Mouse (Mus musculus): ENCODE measurements at regions not wholly inside any gene's neighbourhood (a gene's known extent, or its start where the extent isn't known, plus 50 kb on each side); places are given as distances from the start of the nearest gene placed in this dataset.

- H3K36me3 ChIP-seq (ENCODE audit: control insufficient read depth) = no peaks in the 10 kb centered on the region
- H3K9me3 ChIP-seq (ENCODE audit: control insufficient read depth, low read length) = no peaks in the 10 kb centered on the region
- TF ChIP-seq GATA1 (IDR thresholded peaks at IDR 0.05; ENCODE audit: low read length) = no peak
- no peak for TF ChIP-seq TAL1 (IDR thresholded peaks at IDR 0.05; ENCODE audit: low read length)
- no peak overlapping the region for H3K4me3 ChIP-seq (replicated peaks)
- no peaks in the 10 kb centered on the region for H3K27me3 ChIP-seq (ENCODE audit: control insufficient read depth)
- H3K4me1 ChIP-seq (ENCODE audit: control insufficient read depth) = no peaks in the 10 kb centered on the region
These were observed 103.1 kb downstream of the Cenpf start for GRCm38 (mm10) chr1:189584831-189585230.

GRCm38 (mm10) chr1:189581427-189581826, 106.5 kb downstream of the Cenpf start:
- H3K4me3 ChIP-seq (replicated peaks) = no peak overlapping the region

DNA sequence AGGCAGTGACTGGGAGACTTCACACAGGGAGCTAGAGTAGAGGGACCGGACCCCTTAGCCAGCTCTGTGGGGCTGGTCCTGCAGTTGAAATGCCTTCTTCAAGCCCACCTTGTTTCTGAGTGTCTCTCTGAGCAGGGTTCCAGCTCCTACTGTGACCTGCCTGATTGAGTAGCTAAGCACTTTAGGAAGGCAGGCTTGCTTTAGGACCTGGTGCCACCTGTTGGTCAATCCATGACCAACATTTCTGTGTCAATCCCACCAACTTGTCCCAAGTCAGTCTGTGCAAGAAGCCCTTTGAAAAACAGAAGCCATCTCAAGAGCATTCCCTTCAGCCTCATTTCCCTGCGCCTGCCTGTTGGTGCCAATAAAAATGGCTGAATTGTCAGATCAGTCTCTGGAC, 108.5 kb downstream of the Cenpf start:
- H3K4me3 ChIP-seq (replicated peaks) = no peak overlapping the region
- H3K36me3 ChIP-seq (ENCODE audit: control insufficient read depth) = no peaks in the 10 kb centered on the region
- H3K4me1 ChIP-seq (ENCODE audit: control insufficient read depth) = no peaks in the 10 kb centered on the region
- TF ChIP-seq GATA1 (IDR thresholded peaks at IDR 0.05; ENCODE audit: low read length) (no peak), TAL1 (IDR thresholded peaks at IDR 0.05; ENCODE audit: low read length) (no peak)
- H3K9me3 ChIP-seq (ENCODE audit: control insufficient read depth, low read length) = peaks cover 11% of the 10 kb centered on the region
- H3K27me3 ChIP-seq (ENCODE audit: control insufficient read depth) = no peaks in the 10 kb centered on the region

More at GRCm38 (mm10) chr1:189581427-189581826, 106.5 kb downstream of the Cenpf start:
- Histone ChIP-seq H3K9me3 (ENCODE audit: control insufficient read depth, low read length) (no peaks in the 10 kb centered on the region), H3K36me3 (ENCODE audit: control insufficient read depth) (no peaks in the 10 kb centered on the region), H3K27me3 (ENCODE audit: control insufficient read depth) (no peaks in the 10 kb centered on the region), H3K4me1 (ENCODE audit: control insufficient read depth) (no peaks in the 10 kb centered on the region)
- TF ChIP-seq TAL1 (IDR thresholded peaks at IDR 0.05; ENCODE audit: low read length) (no peak), GATA1 (IDR thresholded peaks at IDR 0.05; ENCODE audit: low read length) (no peak)

DNA sequence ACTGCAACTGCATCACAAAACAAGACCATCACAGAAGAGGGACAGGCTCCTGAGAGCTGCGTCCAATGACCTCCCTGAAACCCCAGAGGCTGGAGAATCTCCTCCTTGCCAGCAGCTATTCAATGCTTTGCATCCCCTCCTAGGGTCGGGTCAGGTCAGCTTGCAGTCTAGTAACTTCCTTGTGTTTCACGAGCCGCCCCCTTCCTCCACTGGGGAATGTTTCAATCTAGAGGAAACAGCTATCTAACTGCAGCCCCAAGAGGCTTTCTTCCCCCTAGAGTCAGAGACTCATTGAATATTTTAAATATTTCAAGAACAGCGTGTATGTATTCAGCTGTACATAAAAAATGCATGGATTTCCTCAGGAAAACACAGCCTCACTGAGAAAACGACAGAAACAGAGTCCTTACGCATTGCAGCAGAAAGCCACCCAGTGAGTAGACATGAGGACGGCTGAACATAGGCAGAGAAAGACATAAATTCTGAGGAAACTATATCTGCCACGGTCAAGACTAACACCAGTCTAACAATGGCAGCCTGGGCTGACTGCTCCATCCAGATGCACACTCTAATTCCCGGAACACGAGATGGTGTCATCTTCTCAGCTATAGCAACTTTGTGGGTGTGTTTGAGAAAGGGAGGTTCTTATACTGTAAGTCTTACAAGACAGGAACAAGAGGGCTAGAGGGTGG, 111.4 kb downstream of the Cenpf start:
- no peaks in the 10 kb centered on the region for H3K4me1 ChIP-seq (ENCODE audit: control insufficient read depth)
- TF ChIP-seq GATA1 (IDR thresholded peaks at IDR 0.05; ENCODE audit: low read length) (no peak), TAL1 (IDR thresholded peaks at IDR 0.05; ENCODE audit: low read length) (no peak)
- H3K4me3 ChIP-seq (replicated peaks) = no peak overlapping the region
- peaks cover 13% of the 10 kb centered on the region for H3K9me3 ChIP-seq (ENCODE audit: control insufficient read depth, low read length)
- H3K36me3 ChIP-seq (ENCODE audit: control insufficient read depth) = no peaks in the 10 kb centered on the region
- no peaks in the 10 kb centered on the region for H3K27me3 ChIP-seq (ENCODE audit: control insufficient read depth)

DNA sequence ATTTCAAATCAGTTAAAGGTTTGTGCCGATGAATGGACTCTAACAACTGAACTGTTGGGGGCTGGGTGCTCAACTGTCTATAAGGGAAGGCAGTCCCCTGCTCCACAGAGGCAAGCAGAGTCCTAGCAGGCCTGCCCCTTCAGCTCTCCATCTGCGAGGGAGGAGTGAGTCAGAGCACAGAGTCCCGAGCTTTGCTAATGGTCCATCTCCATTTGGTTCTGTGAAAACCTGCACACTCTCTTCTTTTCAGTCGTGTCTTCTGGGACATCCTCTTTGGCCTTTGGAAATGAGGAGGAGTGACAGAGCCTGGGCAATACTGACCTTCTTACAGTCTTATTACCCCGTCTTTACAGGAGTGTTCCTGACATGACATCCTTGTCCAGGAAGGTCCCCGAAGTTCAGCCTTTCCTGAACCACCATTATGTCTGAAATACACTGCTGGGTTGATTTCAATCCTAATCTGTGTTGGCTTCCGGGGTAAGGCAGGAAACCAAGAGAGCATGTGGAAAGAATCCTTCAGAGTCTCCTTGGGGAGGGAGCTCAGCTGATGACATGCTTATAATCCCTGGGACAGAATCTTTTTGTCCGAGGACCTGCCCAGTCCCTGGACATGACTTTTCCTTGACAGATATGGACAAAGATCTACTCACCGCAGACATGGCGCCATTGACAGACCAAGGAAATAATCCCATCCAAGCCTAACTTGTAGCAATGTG, 112.2 kb downstream of the Cenpf start:
- H3K9me3 ChIP-seq (ENCODE audit: control insufficient read depth, low read length) = peaks cover 13% of the 10 kb centered on the region
- no peaks in the 10 kb centered on the region for H3K4me1 ChIP-seq (ENCODE audit: control insufficient read depth)
- no peaks in the 10 kb centered on the region for H3K36me3 ChIP-seq (ENCODE audit: control insufficient read depth)
- H3K27me3 ChIP-seq (ENCODE audit: control insufficient read depth) = no peaks in the 10 kb centered on the region
- H3K4me3 ChIP-seq (replicated peaks) = no peak overlapping the region
- TF ChIP-seq GATA1 (IDR thresholded peaks at IDR 0.05; ENCODE audit: low read length) = no peak
- TF ChIP-seq TAL1 (IDR thresholded peaks at IDR 0.05; ENCODE audit: low read length) = no peak

GRCm38 (mm10) chr1:189566491-189566890, 121.4 kb downstream of the Cenpf start:
- TF ChIP-seq TAL1 (IDR thresholded peaks at IDR 0.05; ENCODE audit: low read length) (no peak), GATA1 (IDR thresholded peaks at IDR 0.05; ENCODE audit: low read length) (no peak)
- Histone ChIP-seq H3K9me3 (ENCODE audit: control insufficient read depth, low read length) (peaks cover 17% of the 10 kb centered on the region), H3K4me3 (replicated peaks) (no peak overlapping the region), H3K27me3 (ENCODE audit: control insufficient read depth) (no peaks in the 10 kb centered on the region), H3K36me3 (ENCODE audit: control insufficient read depth) (no peaks in the 10 kb centered on the region), H3K4me1 (ENCODE audit: control insufficient read depth) (no peaks in the 10 kb centered on the region)

GRCm38 (mm10) chr1:189561831-189562230, 126.1 kb downstream of the Cenpf start:
- Histone ChIP-seq H3K9me3 (ENCODE audit: control insufficient read depth, low read length) (peaks cover 32% of the 10 kb centered on the region), H3K36me3 (ENCODE audit: control insufficient read depth) (no peaks in the 10 kb centered on the region), H3K4me1 (ENCODE audit: control insufficient read depth) (no peaks in the 10 kb centered on the region), H3K4me3 (replicated peaks) (no peak overlapping the region), H3K27me3 (ENCODE audit: control insufficient read depth) (no peaks in the 10 kb centered on the region)
- TF ChIP-seq GATA1 (IDR thresholded peaks at IDR 0.05; ENCODE audit: low read length) (no peak), TAL1 (IDR thresholded peaks at IDR 0.05; ENCODE audit: low read length) (no peak)

GRCm38 (mm10) chr1:189560576-189560975, 127.3 kb downstream of the Cenpf start:
- H3K4me3 ChIP-seq (replicated peaks) = no peak overlapping the region
- no peaks in the 10 kb centered on the region for H3K4me1 ChIP-seq (ENCODE audit: control insufficient read depth)
- no peaks in the 10 kb centered on the region for H3K27me3 ChIP-seq (ENCODE audit: control insufficient read depth)
- no peak for TF ChIP-seq GATA1 (IDR thresholded peaks at IDR 0.05; ENCODE audit: low read length)
- no peak for TF ChIP-seq TAL1 (IDR thresholded peaks at IDR 0.05; ENCODE audit: low read length)
- H3K36me3 ChIP-seq (ENCODE audit: control insufficient read depth) = no peaks in the 10 kb centered on the region
- H3K9me3 ChIP-seq (ENCODE audit: control insufficient read depth, low read length) = peaks cover 32% of the 10 kb centered on the region

GRCm38 (mm10) chr1:189550851-189551250, 137.0 kb downstream of the Cenpf start:
- H3K36me3 ChIP-seq (ENCODE audit: control insufficient read depth) = no peaks in the 10 kb centered on the region
- no peaks in the 10 kb centered on the region for H3K4me1 ChIP-seq (ENCODE audit: control insufficient read depth)
- no peak for TF ChIP-seq GATA1 (IDR thresholded peaks at IDR 0.05; ENCODE audit: low read length)
- no peak for TF ChIP-seq TAL1 (IDR thresholded peaks at IDR 0.05; ENCODE audit: low read length)
- no peaks in the 10 kb centered on the region for H3K27me3 ChIP-seq (ENCODE audit: control insufficient read depth)
- peaks cover 18% of the 10 kb centered on the region for H3K9me3 ChIP-seq (ENCODE audit: control insufficient read depth, low read length)
- no peak overlapping the region for H3K4me3 ChIP-seq (replicated peaks)
